Mouse (Mus musculus) lung, postnatal 0 days (tissue): ENCODE data around the gene Msantd2.

ENCODE experiments used
- CTCF ChIP-seq: IDR thresholded peaks from 2 replicates; pipeline ENCODE4 v1.5.1; 2016; ENCODE audit warnings: antibody characterized with exemption, mild to moderate bottlenecking
- EP300 ChIP-seq: IDR thresholded peaks from 2 replicates; pipeline ENCODE4 v1.6.1; 2016; ENCODE audit warnings: antibody characterized with exemption, mild to moderate bottlenecking, control low read depth

DNA sequence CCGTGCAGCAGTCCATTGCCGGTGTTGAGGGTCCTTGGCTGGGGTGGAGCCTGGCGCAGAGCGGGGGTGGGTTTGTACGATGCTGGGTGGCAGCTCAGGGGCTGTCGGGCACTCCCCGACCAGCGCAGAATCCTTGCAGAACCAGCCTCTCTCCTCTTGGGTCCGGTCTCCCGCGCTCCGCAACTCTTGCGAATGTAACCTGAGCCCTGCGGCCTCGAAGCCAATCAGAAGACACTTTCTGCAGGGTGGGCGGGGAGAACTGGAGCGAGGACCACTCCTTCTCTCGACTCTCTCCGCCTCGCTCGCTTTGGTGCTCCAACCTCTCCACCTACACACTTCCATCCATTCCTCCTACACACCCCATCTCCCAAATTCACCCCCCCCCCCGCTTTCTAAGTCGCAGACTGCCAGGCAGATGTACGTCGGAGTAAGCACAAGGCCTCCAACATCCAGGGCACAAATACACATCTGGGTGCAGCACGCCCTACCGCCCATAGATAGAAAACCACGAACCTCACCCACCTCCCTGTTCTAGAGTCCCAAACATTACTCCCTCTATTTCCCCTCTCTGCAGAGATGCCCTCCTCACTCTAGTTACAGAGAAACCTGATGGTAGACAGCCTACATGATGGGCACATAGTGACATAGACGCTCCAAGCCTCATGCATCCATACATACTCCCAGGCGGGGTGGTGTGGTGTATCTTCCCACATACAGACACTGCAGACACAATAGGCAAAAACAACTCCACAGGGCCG, 63.6 kb downstream of the Msantd2 start, which contains the start of gene Nrgn:
- TF ChIP-seq CTCF (no peak; the same call in 1 of the 2 replicates), EP300 (no peak)
